Mouse (Mus musculus) thymus, adult 2 months (tissue): Measurements from ENCODE around the gene Slc16a5. TPM values are rescaled to one million over a fixed set of nuclear protein-coding genes. Genes with fewer than 3 reads are reported as not detected.
A peak's percentile ranks its signal among the peaks of the same experiment; 100 is the strongest.

Source experiments
- DNase-seq: peaks from one replicate; pipeline ENCODE4 v3.0.0; 2021
- H3K27ac ChIP-seq: fragments of 200-500 bp; 2 replicates; pipeline ENCODE4 v1.5.1; 2012; ENCODE audit warnings: low read length, control low read depth; ENCODE audit not compliant: control insufficient read depth, insufficient read depth
- H3K27me3 ChIP-seq: fragments of 200-500 bp; 2 replicates; pipeline ENCODE4 v1.6.1; 2012; ENCODE audit warnings: mild to moderate bottlenecking, low read length, moderate library complexity, mixed read lengths; ENCODE audit not compliant: control insufficient read depth, insufficient read depth
- H3K36me3 ChIP-seq: fragments of 200-500 bp; 2 replicates; pipeline ENCODE4 v1.6.1; 2012; ENCODE audit warnings: mild to moderate bottlenecking, low read length, moderate library complexity; ENCODE audit not compliant: control insufficient read depth, insufficient read depth
- H3K4me1 ChIP-seq: fragments of 200-500 bp; replicated peaks from 2 replicates; pipeline ENCODE4 v1.6.1; 2012; ENCODE audit warnings: low read length; ENCODE audit not compliant: control insufficient read depth, insufficient read depth
- H3K4me3 ChIP-seq: fragments of 200-500 bp; 2 replicates; pipeline ENCODE4 v1.5.1; 2012; ENCODE audit warnings: mild to moderate bottlenecking, low read length, control low read depth, moderate library complexity; ENCODE audit not compliant: control insufficient read depth, insufficient read depth
- CTCF ChIP-seq: fragments of 200-500 bp; IDR thresholded peaks from 2 replicates; pipeline ENCODE4 v1.5.1; 2012; ENCODE audit warnings: mild to moderate bottlenecking, control low read depth, low read length, moderate library complexity, borderline replicate concordance; ENCODE audit not compliant: control insufficient read depth, poor library complexity, insufficient read depth; ENCODE audit errors: extremely low read depth
- POLR2A ChIP-seq: fragments of 200-500 bp; IDR thresholded peaks from 2 replicates; pipeline ENCODE4 v1.6.1; 2012; ENCODE audit warnings: mild to moderate bottlenecking, low read length, control low read depth, moderate library complexity; ENCODE audit not compliant: control insufficient read depth, poor library complexity, insufficient read depth; ENCODE audit errors: extremely low read depth
- WGBS: fragments of 180-500 bp; shearing (Covaris S2); methylation state at CpG from one replicate; pipeline ENCODE4 v1.1.7; 2018; 5-methylcytosine and 5-hydroxymethylcytosine counted together
- polyA plus RNA-seq: library from polyadenylated mRNA; depleted of rRNA; stranded (reverse); fragments of >200 nt; gene quantifications from 2 replicates; pipeline ENCODE4 v1.2.3, GENCODE M21; 2012

Slc16a5 gene
- polyA plus RNA-seq, 1 experiment = 456 TPM

GRCm38 (mm10) chr11:115435596-115436337 is 26.5 kb upstream of the Slc16a5 start:
- peaks cover 15% of the 10 kb centered on the region for H3K36me3 ChIP-seq
- no peak overlapping the region for H3K4me3 ChIP-seq
- 34% methylated on average over 31 of the region's 31 CpGs for WGBS
- no peak overlapping the region for H3K27ac ChIP-seq
- no peaks in the 10 kb centered on the region; the same call in 1 of the 2 replicates for H3K27me3 ChIP-seq
- H3K4me1 ChIP-seq = peaks cover 22% of the 10 kb centered on the region
- DNase-seq = no peak
- TF ChIP-seq POLR2A = no peak
- no peak for TF ChIP-seq CTCF

GRCm38 (mm10) chr11:115437571-115438122 is 24.6 kb upstream of the Slc16a5 start:
- H3K27me3 ChIP-seq = no peaks in the 10 kb centered on the region; the same call in 1 of the 2 replicates
- no peak overlapping the region for H3K4me3 ChIP-seq
- DNase-seq = no peak
- 60% methylated on average over 5 of the region's 5 CpGs for WGBS
- no peak overlapping the region for H3K27ac ChIP-seq
- peaks cover 34% of the 10 kb centered on the region for H3K4me1 ChIP-seq
- TF ChIP-seq CTCF = no peak
- no peak for TF ChIP-seq POLR2A
- H3K36me3 ChIP-seq = no peaks in the 10 kb centered on the region

DNA sequence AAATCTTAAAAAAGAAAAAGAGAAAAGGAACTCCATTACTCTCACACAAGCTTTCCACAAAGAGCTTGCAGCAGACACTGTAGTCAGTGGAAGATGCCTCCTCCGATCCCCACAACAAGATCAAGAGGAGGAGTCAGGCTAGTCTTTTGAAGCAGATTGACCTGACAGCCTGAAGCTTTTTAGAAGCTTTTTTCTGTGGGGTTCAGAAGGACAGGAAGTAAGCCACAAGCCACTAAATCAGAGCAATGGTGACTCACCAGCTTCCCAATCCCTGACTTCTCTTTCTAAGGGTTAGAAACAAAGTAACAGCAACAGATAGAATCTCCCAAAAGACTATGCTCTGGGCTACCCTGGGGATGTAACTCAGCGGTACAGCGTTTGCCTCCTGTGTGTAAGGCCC is 22.9 kb upstream of the Slc16a5 start:
- Histone ChIP-seq H3K4me1 (peaks cover 33% of the 10 kb centered on the region), H3K27ac (no peak overlapping the region), H3K4me3 (no peak overlapping the region), H3K27me3 (no peaks in the 10 kb centered on the region; the same call in 1 of the 2 replicates), H3K36me3 (no peaks in the 10 kb centered on the region)
- TF ChIP-seq POLR2A (no peak), CTCF (no peak)
- no peak for DNase-seq
- 55% methylated on average over 3 of the region's 3 CpGs for WGBS

GRCm38 (mm10) chr11:115439906-115440595 is 22.2 kb upstream of the Slc16a5 start, which contains the start of gene Trim80:
TSS of gene Trim80 (plus strand) at chr11:115440545.
- Histone ChIP-seq H3K4me3 (no peak within 1 kb of the TSS), H3K4me1 (peaks cover 32% of the 10 kb centered on the region), H3K27me3 (no peaks in the 10 kb centered on the region; the same call in 1 of the 2 replicates), H3K36me3 (no peaks in the 10 kb centered on the region), H3K27ac (no peak within 1 kb of the TSS)
- TF ChIP-seq CTCF (no peak), POLR2A (no peak)
- DNase-seq = no peak
- WGBS = 96% methylated on average over 9 of the region's 9 CpGs

- WGBS = 73% methylated on average over 15 of the region's 15 CpGs
- no peaks in the 10 kb centered on the region; the same call in 1 of the 2 replicates for H3K27me3 ChIP-seq
Observed at GRCm38 (mm10) chr11:115441417-115441816, 20.9 kb upstream of the Slc16a5 start.

GRCm38 (mm10) chr11:115446906-115447305 is 15.4 kb upstream of the Slc16a5 start:
- Histone ChIP-seq H3K4me3 (no peak overlapping the region), H3K36me3 (no peaks in the 10 kb centered on the region), H3K4me1 (peaks cover 44% of the 10 kb centered on the region), H3K27ac (no peak overlapping the region), H3K27me3 (no peaks in the 10 kb centered on the region)
- TF ChIP-seq CTCF (no peak), POLR2A (no peak)
- no peak for DNase-seq
- 94% methylated on average over 3 of the region's 3 CpGs for WGBS

More at GRCm38 (mm10) chr11:115441417-115441816, 20.9 kb upstream of the Slc16a5 start:
- Histone ChIP-seq H3K4me3 (no peak overlapping the region), H3K4me1 (peaks cover 33% of the 10 kb centered on the region), H3K36me3 (no peaks in the 10 kb centered on the region), H3K27ac (peak overlapping the region; percentile 30; the same call in 1 of the 2 replicates)
- DNase-seq = peak; percentile 51
- TF ChIP-seq CTCF (no peak), POLR2A (no peak)
